Mouse (Mus musculus) hindlimb bud, embryonic 11.5 days (tissue): ENCODE measurements at regions not wholly inside any gene's neighbourhood (a gene's known extent, or its start where the extent isn't known, plus 50 kb on each side); places are given as distances from the start of the nearest gene placed in this dataset.

Experiments
- DNase-seq: peaks from one replicate; pipeline ENCODE4 v3.0.0-alpha.2; 2012; ENCODE audit warnings: low read depth, low spot score; ENCODE audit errors: extremely low spot score

- no peak for DNase-seq
Observed at GRCm38 (mm10) chr13:69279647-69280046, 253.9 kb upstream of the Nsun2 start.

- DNase-seq: no peak
Observed at GRCm38 (mm10) chr13:69294483-69294882, 239.1 kb upstream of the Nsun2 start.

- DNase-seq: no peak
Observed at GRCm38 (mm10) chr13:69303316-69303715, 230.2 kb upstream of the Nsun2 start.

- no peak for DNase-seq
Observed at GRCm38 (mm10) chr13:69330412-69331000, 203.0 kb upstream of the Nsun2 start.

- DNase-seq: no peak
Observed at GRCm38 (mm10) chr13:69331537-69332435, 201.8 kb upstream of the Nsun2 start.

GRCm38 (mm10) chr13:69343806-69344205 lies 189.7 kb upstream of the Nsun2 start:
- no peak for DNase-seq

GRCm38 (mm10) chr13:69357435-69357834 lies 176.1 kb upstream of the Nsun2 start:
- no peak for DNase-seq

- DNase-seq: no peak
Observed at GRCm38 (mm10) chr13:69365880-69366490, 167.6 kb upstream of the Nsun2 start.

GRCm38 (mm10) chr13:69373101-69373815 lies 160.3 kb upstream of the Nsun2 start:
- DNase-seq: no peak

- no peak for DNase-seq
Observed at GRCm38 (mm10) chr13:69373816-69374142, 159.8 kb upstream of the Nsun2 start.

- no peak for DNase-seq
Observed at GRCm38 (mm10) chr13:69380403-69380802, 153.1 kb upstream of the Nsun2 start.

- DNase-seq: no peak
Observed at GRCm38 (mm10) chr13:69384767-69385166, 148.8 kb upstream of the Nsun2 start.

- no peak for DNase-seq
Observed at GRCm38 (mm10) chr13:69392917-69393827, 140.4 kb upstream of the Nsun2 start.

GRCm38 (mm10) chr13:69394544-69394943 lies 139.0 kb upstream of the Nsun2 start:
- DNase-seq: no peak

- DNase-seq: no peak
Observed at GRCm38 (mm10) chr13:69410359-69410758, 123.2 kb upstream of the Nsun2 start.

- DNase-seq: no peak
Observed at GRCm38 (mm10) chr13:69414813-69415212, 118.7 kb upstream of the Nsun2 start.

GRCm38 (mm10) chr13:69416726-69417125 lies 116.8 kb upstream of the Nsun2 start:
- no peak for DNase-seq

- DNase-seq: no peak
Observed at GRCm38 (mm10) chr13:69417855-69418478, 115.6 kb upstream of the Nsun2 start.

GRCm38 (mm10) chr13:69420166-69420565 lies 113.4 kb upstream of the Nsun2 start:
- DNase-seq: no peak

GRCm38 (mm10) chr13:69421966-69422365 lies 111.6 kb upstream of the Nsun2 start:
- DNase-seq: no peak
